Mouse (Mus musculus): ENCODE measurements around the gene Cds1.

Gene Cds1

DNA sequence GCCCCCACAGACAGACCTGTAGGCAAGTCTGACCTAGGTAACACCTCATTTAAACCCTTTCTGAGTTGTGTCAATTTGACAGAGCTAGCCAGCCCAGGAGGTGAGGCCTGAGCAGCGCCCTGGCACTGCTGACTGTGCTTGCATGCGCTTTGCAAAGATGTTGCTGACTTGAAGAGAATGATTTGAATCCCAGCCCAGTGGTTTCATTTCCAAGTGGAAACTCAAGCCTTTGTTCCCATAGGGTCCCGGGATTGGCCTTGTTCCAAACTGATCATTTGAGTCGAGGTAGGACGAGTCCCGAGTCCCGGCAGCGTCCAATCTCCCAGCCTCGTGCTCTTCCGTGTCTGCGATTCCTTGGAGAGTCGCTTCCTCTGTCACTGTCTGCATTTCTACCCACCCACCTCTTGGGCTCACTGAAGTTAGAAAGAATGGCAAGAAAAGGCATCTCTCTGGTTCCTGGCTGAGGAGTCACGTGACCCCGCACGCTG, 14.5 kb downstream of the Cds1 start:
- DNase-seq: no peak

DNA sequence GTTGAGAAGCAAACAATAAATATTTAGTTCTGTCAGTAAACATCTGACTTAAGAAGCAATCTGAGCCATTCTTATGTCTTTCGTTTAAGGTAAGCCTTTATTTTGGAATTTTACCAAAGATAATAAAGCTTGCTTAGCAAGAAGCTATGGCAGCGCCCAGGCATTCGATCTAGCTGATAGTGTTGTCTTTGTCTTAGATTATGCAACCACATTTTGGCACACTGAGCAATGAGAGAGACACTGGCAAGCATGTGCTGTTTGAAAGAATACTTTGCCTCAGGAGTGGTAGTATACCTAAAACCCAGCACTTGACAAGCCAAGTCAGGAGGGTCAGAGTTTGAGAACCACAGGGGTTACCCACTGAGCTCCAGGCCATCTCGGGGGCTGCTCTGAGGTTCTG, 16.0 kb downstream of the Cds1 start:
- DNase-seq: no peak

DNA sequence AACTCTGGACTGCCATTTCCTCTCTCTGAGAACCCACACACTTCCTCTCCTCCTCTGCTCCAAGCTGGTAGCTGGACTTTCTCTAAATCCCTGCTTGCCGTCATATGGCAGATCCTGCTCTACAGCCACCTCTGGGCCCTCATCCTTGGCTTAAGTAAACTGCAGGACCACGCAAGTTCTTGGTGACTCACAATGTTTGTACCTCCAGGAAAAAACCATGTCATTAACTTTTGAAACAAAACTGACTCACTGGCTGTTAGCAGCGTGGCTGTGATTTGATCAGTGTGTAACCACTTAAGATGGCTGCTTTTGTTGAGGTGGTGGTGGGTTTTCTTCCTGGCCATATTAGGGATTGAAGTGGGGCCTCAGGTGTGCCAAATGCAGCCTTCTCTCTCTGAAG, 19.4 kb downstream of the Cds1 start:
- DNase-seq: no peak

DNA sequence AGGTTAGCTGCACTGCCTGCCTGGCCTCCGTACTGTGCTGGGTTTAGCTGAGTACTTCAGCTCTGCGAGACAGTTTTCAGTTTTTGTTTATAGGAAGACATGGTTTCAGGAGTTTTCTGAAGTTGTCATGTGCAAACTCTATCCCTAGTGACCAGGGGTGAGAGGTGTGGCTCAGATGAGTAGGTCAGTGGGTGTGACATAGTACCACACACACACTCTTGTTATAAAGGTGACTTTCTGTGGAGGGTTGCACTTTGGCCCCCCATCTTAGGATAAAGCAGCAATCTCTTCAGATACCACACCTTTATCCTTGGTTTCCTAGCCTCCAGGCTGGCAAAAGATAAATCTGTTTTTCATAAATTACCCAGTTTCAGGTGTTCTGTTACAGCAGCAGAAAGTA, 19.9 kb downstream of the Cds1 start:
- DNase-seq: no peak

DNA sequence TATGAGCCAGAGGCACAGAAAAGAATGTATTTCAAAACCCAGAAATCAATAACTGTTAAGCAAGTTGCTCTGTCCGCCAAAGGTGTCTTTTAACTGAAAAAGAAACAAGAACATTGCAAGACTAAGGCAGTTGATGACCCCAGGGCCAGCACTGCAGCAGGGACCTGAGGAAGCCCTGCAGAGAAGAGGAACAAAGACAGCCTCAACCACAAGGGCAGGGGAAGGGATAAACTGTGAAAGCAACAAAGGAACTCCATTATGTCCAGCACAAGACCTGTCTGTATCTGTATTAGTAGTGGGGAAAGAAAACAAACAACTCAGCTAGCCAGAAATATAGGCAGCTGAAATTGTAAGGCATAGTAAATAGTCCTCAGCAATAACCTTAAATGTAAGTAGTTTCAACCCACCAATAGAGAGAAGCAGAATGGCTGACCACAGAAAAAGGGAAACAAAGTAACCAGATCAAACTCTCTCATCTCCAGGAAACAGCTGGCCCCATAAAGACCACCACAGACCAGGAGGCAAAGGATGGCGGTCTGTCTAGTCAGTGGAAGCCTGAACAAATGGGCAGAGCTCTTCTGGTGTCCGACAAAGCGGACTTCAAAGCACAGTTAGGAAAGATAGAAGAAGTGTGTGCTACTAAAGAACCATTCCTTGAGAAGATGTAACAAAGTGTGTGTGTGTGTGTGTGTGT, 21.1 kb downstream of the Cds1 start:
- no peak for DNase-seq

DNA sequence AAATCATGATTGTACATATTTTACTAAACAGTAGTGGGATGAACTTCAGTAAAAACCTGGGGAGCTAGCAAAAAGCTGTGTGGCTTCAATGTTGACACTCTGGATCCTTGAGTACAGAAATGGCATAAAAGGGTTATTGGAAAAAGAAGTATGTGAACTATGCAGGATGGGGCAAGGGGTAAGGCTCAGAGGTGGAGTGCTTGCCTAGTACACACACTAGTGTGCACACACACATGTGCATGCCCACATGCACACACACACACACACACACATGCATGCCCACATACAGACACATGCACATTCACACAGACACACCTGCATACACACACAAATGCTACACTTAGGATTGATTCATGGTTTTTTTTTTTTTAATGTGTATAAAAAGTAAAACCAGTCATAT, 24.8 kb downstream of the Cds1 start:
- no peak for DNase-seq

DNA sequence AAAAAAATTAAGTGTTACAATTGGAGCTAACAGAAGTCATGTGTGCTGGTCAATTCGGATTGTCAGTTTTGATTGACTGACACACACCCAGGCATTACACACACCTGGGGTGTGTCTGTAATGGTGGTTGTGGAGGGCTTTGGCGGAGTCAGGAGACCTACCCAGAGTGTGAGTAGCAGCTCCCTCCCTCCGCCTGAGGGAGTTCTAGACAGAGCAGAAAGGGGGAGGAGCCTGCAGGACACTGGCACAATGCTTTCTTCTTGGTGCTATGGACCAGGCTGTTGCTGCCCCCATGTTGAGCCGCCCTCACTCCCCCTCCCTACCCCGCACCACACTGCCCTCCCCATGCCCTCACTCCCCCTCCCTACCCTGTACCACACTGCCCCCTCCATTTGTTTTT, 25.6 kb downstream of the Cds1 start:
- no peak for DNase-seq

DNA sequence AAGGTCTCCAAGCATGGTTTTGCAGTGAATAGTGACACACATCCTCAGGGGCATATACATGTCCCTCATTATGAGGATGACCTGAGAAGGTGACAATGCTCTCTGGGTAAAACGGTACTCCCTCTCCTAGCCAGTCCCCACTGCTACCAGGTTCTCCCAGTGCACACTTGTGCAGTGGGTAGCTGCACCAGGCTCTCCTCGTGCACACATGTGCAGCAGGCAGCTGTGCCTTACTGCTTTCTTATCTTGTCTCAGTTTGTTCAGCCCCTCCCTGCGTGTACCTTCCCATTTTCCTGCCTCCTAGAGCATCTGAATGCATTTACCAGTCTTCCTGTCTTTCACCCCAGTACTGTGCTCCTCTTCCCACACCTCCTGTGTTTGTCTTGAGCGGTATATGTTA, 27.7 kb downstream of the Cds1 start:
- no peak for DNase-seq

DNA sequence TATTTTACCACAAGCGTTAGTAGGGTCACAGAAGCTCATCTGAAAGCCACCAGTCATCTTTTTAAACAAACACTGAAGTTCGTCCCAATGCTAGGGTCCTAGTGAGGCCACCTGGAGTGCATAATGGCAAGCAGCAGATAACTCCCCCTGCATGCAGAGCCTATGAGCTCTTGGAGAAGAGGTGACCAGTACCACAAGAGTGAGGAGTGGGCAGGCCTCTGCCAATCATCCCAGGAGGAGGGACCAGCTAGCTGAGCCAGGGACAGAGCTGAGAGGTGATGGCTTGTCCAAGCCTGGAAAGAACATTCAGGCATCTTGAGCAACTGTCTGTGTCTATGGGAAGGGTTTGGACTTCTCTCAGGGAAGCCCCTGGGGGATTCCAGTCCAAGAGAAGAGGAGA, 37.0 kb downstream of the Cds1 start:
- no peak for DNase-seq

DNA sequence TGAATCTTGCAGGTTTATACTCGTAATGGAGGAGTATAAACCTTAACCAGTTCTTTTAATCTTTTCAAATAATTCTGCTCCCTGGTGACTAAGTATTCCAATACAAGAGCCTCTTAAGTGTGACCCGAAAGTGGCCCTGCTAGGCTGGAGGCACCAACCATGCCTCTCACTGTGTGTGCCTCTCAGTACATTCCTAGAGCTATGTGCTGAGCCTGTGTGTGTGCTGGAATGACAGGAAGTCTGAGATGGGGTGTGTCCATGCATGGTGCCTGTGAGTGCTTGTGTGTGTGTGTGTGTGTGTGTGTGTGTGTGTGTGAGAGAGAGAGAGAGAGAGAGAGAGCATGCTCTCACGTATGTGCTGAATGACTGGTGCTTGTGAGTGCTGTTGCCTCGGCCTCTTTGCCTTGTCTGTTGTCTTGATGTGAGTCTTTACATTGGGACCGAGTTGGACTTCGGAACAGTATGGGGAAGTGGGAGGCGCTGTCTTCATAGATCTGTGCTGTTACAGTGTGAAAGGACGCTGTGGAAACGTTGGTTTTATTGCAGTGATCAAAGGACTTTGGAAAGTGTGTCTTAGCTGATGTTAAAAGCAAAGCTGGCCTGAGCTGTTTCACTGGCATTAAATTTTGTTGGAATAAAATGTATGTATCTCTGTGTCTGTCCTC, 37.6 kb downstream of the Cds1 start:
- no peak for DNase-seq

DNA sequence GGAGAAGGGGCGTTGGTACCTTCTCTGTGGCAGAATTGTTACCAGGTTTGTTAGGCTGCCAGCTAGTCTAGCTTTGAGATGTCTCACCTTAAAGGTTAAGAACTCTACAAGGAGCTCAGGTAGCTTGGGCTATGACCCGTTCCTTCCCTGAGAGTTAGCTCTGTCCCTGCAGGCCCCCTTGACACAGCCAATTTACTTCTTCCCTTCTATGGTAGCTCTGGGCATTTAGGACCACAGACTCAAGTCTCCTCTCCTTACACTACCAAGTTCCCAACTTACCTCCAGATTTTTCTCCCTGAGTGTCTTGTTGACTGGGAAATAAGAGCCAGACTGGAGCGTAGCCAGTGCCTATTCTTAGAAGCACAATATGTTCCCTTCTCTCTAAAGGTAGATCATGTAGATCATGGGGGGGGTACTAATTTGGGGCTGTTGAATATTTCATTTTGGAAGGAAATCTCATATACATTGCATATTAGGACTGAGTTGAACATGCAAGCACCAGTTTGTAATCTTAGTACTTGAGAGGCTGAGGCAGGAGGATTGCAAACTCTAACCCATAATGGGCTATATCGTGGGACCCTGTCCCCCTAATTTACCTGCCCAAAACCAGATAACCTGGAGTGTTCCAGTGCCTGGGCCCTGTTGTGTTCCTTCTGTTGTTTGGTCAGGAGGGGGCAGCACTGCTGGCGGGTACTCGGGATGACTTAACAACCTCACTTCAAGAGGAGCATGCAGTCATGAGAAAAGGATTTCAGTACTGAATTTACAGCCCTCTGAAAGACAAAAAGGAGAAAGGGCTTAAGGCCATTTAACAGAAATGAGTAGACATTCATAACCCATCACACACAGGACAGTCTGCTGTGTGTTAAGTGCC, 46.6 kb downstream of the Cds1 start:
- DNase-seq: no peak

DNA sequence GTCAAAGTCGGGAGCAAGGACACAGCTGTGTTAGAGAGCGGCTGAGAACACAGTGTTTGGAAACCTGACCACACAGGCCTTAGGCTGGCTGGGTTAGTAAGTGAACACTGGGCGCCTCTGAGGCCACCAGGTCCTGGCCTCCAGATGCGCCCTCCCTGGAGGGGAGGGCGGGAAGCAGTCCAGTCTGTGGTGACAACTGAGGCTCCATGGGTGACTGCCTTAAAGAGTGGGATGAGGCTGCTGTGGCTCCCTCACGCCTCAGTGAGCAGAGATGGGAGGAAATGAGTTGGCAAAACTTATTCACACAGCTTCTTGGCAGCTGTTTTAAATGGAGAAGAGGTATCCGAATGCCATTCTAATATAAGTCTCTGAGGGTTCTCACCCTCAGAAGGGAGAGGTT, 51.9 kb downstream of the Cds1 start:
- DNase-seq: no peak

DNA sequence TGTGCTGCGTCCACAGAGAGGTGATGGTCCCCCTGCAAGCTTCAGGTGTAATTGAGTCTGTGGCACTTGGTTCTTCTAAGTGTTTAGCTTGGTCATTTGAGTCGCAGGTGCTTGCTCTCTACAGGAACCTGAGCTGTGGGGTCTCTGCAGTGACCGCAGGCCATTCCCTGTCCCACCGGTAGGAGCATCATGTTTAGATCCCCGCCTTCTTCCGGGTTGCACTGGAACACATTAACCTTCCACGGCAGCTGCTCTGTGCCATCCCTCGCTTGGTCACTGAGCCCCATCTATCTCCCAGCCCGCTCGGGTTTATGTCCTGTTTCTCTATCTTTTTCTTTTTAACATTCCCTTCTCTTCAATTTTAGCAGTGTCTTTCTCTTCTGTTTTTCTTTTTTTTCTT, 54.3 kb downstream of the Cds1 start:
- no peak for DNase-seq

DNA sequence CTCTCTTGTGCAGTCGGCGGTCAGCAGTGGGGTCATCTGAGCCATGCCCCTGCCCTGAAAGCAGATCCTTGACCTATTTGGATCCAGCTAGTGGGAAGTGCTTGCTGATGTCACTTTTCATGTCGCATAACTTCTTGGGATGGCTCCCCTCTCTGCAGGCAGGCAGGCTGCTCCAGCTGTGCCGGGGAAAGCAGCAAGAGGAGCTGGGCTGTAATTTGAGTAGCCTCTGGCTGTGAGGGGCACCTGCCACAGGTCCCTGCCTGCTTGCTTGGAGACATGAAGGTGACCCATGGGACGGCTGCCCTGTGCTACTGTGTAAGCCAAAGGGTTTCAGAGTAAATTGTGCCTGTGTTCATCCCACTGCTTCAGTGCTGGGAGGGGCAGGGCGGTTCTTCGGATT, 54.9 kb downstream of the Cds1 start:
- no peak for DNase-seq

DNA sequence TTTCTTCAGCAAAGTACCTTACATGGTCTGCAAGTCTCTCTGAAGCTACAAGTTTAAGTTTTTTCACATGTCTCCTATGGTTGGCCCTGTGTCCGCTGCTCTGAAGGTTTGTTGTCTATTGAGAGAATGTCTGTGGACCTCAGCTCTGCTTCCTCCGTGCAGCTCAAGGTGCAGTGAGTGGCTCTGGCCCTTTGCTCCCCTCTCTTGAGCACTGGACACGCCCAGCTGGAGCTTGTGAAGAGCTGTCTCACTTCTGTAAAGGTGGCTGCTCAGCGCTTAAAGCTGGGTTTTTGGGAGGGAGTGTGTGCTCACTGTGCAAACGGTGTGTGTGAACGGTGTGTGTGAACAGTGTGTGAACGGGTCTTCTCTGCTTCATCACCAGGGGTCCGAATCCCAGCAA, 56.1 kb downstream of the Cds1 start:
- no peak for DNase-seq

DNA sequence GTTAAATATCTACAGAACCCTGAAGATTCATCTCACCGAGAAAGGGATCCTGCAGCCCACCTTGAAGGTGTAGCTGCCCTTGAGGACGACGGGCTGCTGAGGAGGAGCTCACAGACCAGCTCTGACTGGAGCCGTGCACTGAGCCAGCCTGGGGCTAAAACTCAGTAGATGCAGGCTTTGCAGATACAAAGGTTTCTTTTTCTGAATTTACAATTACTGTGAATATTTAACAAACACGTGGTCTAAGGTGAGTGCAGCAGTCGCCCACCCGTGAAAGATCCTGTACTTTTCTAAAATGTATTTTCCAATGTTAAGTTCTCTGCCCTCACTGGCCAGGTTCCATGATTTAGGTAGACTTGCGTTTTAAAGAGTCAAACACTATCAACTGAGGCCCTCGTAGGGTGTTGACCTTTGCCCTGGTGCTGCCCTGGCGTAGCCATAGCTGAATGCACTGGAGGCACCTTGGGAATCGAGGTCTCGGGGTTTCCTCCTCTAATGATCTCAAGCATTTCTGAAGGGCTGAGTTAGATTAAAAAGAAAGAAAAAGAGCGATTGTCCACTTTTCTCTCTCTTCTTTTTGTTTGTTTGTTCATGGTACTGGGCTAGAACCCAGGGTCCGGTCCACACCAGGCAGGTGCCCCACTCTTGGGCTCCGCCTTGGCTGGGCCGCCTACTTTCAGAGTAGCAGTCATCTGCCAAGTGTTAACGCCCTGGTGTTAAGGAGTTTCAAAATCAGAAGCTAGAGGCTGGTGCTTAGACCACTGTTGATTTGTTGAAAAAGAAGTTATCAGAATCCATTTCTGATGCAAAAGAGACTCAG, 56.8 kb downstream of the Cds1 start:
- DNase-seq: no peak

DNA sequence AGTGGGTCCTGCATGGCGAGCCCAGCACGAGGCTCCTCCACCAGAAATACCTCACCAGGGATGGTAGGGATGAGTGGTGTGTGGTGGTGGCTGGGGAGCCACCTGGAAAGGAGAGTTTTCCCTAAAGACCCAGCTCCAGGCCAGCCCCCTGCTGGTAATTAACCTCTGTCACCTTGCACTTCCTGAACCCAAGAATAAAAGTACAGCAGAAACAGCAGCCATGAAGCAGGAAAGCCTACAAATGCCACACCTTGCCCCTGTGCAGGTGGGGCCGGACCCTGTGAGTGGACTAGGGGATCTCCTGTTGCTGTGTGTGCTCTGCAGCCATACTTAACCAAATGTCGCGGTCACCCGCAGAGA, 57.4 kb downstream of the Cds1 start:
- no peak for DNase-seq

DNA sequence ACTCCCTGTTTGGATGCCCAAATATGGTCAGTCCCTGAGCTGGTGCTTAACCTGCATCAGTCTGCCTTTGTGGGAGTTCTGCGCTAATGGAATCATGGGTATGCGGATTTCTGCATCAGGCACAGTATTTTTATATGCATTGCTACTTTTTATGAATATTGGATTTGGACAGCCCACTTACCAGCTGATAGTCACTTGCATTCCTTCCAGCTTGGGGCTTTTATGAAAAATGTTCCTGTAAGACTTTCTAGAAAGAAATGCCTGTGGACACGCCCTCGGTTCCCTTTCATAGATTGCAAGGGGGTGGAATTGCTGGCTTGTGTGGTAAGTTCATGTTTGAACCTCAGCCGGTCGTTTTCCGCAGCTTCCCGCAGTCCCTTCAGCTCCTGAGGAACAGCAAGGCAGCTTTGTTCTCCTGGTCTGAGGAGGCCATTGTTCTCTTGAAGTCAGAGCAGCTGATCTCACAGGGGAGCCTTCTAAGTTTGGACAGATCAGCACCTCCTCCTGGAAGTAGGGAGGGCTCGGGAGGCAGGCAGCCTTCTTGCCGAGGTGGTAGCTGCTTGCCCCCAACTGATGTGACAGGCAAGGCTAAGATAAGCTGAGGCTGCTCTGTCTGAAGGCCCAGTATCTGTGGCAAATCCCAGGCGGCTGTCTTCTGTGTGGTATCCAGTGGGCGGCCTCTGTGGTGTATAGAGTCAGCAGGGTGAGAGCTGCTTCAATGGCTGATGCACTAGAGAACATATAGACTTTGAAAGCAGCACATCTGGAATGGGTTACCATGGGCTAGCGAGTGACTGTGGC, 60.4 kb downstream of the Cds1 start:
- DNase-seq: no peak

DNA sequence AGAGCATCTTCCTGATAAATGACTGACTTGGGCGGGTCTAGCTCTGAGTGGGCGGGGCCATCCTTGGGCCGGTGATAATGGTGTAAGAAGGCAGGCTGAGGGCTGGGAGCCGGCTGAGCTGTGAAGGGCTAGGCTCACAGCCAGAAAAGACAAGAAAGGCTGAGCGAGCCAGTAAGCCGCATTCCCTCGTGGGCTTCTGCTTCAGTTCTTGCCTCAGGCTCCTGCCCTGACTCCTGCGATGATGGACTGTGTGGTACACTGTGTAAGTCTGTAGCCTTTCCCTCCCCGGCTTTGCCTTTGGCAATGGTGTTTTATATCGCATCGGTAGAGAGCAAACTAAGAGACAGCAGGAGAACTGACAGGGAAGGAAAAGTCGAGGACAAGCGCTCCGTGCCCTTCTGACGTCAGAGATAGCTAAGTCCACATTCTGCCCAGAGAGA, 61.6 kb downstream of the Cds1 start:
- peak in 1 of 2 experiments; percentile 2 for DNase-seq

DNA sequence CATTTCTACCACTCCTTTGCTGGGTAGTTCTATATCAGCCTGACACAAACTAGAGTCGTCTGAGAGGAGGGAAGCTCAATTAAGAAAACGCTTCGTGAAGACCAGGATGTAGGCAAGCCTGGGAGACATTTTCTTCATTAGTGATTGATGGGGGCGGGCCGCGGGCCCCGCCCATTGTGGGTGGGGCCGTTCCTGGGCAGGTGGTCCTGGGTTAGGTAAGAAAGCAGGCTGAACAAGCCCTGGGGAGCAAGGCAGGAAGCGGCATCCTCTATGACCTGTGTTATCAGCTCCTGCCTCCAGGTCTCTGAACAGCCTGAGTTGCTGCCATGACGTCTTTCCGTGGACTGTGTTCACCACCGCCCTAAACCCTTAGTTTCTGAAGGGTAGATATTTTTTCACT, 62.5 kb downstream of the Cds1 start:
- no peak for DNase-seq

DNA sequence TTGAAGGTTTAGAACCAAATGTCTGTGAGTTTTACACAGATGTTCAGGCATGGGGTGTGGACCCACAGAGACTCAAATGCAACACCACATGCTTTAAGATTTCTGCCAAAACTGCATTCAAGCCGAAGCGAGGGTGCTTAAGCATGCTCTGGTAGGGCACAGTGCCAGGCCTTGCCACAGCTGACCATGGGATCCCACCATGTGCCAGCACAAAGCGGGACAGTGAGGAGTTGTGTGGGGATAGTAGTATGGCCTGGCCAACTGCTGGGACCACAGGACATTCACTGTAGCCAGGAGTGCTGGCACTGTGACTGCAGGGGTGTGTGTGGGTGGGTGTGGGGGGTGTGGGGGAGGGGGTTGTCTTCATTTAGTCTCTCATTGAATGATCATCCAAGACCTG, 64.0 kb downstream of the Cds1 start:
- DNase-seq: no peak

DNA sequence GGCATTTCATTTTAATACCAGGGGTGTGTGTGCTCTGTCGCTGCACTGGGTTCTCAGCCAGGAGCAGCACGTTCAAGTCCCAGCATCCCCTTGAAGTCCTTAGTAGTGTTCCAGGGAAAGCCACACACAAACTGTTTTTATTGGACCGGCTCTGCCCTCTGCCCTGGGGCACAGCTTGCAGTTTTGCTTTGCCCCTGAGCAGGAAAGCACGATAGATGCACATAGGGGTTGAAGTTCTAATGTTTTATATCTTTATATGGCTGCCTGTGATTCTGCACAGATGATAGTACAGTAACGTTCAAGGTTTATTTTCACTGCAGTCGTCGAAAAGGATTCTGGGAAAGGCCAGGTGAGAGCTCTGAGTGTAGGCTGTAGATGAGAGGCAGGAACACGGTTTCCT, 65.2 kb downstream of the Cds1 start:
- no peak for DNase-seq
